Mouse (Mus musculus): ENCODE measurements around the gene Ndufs5. TPM values are rescaled to one million over a fixed set of nuclear protein-coding genes. Genes with fewer than 3 reads are reported as not detected.

Ndufs5 gene
- total and polyA plus RNA-seq, 3 experiments = 121 to 213 (median 174) TPM

- H3K4me1 ChIP-seq (ENCODE audit: control insufficient read depth in 1 of 2, insufficient read depth in 2 of 2) = no peaks in the 10 kb centered on the region
- dilution Hi-C loops (cut with MboI; ENCODE audit: extremely low pct_ligation_motif_present, extremely low pct_unique_long_range_greater_than_20kb, low sequenced_read_pairs) = no loop called here
- no peak overlapping the region for H3K4me2 ChIP-seq (ENCODE audit: insufficient read depth, low read depth, poor library complexity, severe bottlenecking)
- no peaks in the 10 kb centered on the region for H3K9me3 ChIP-seq (replicated peaks; ENCODE audit: low read length)
- no peak overlapping the region for H3K9ac ChIP-seq (ENCODE audit: insufficient read depth, low read depth)
- peaks cover 12% of the 10 kb centered on the region for H3K27me3 ChIP-seq (replicated peaks)
- H3K36me3 ChIP-seq (replicated peaks in 1 of 2; ENCODE audit: control insufficient read depth in 1 of 2, insufficient read depth in 1 of 2, low read length in 1 of 2) = no peaks in the 10 kb centered on the region
- H3K27ac ChIP-seq (ENCODE audit: insufficient read depth, low read depth) = no peak overlapping the region
- no peak for DNase-seq (ENCODE audit: extremely low read depth)
- TF ChIP-seq NELFE (IDR thresholded peaks at IDR 0.05; ENCODE audit: low read depth, low read length) (no peak), IRF4 (IDR thresholded peaks at IDR 0.05; ENCODE audit: low read depth, low read length) (no peak), CTCF (conservative IDR thresholded peaks at IDR 0.05 in 1 of 2, IDR thresholded peaks at IDR 0.05 in 1 of 2; ENCODE audit: low read depth in 2 of 2, low read length in 2 of 2) (no peak), POLR2AphosphoS2 (IDR thresholded peaks at IDR 0.05; ENCODE audit: low read depth, low read length) (no peak), USF2 (conservative IDR thresholded peaks at IDR 0.05; ENCODE audit: low read depth, low read length) (no peak), MYC (IDR thresholded peaks at IDR 0.05; ENCODE audit: low read depth, low read length) (no peak), JUND (conservative IDR thresholded peaks at IDR 0.05; ENCODE audit: low read depth, low read length) (no peak), TCF12 (IDR thresholded peaks at IDR 0.05; ENCODE audit: low read depth, low read length) (no peak), MXI1 (IDR thresholded peaks at IDR 0.05; ENCODE audit: low read depth, low read length) (no peak), SIN3A (IDR thresholded peaks at IDR 0.05; ENCODE audit: low read length) (no peak), RCOR1 (conservative IDR thresholded peaks at IDR 0.05; ENCODE audit: low read depth, low read length) (no peak), CHD2 (IDR thresholded peaks at IDR 0.05; ENCODE audit: low read length) (no peak), MAZ (IDR thresholded peaks at IDR 0.05; ENCODE audit: low read depth, low read length) (no peak), BHLHE40 (IDR thresholded peaks at IDR 0.05; ENCODE audit: low read depth, low read length) (no peak), UBTF (IDR thresholded peaks at IDR 0.05; ENCODE audit: low read depth, low read length) (no peak), POLR2A (IDR thresholded peaks at IDR 0.05; ENCODE audit: low read depth, low read length) (no peak), ZNF384 (IDR thresholded peaks at IDR 0.05; ENCODE audit: low read depth, low read length) (no peak), RAD21 (IDR thresholded peaks at IDR 0.05; ENCODE audit: low read depth, low read length) (no peak)
- H3K4me3 ChIP-seq (replicated peaks in 1 of 3; ENCODE audit: low read depth in 2 of 3, low read length in 2 of 3, poor library complexity in 1 of 3) = no peak overlapping the region
- in situ Hi-C loops (cut with MboI; ENCODE audit: low pct_ligation_motif_present, low pct_unique_long_range_greater_than_20kb, low sequenced_read_pairs) = no loop called here
- no peaks in the 10 kb centered on the region for H3K79me2 ChIP-seq (replicated peaks; ENCODE audit: control insufficient read depth, extremely low read depth, insufficient read depth, poor library complexity, severe bottlenecking)
Measured at GRCm38 (mm10) chr4:123765071-123765470, 47.1 kb upstream of the Ndufs5 start.

GRCm38 (mm10) chr4:123758306-123758705 is 40.3 kb upstream of the Ndufs5 start:
- DNase-seq (ENCODE audit: extremely low read depth) = no peak
- no peak overlapping the region for H3K4me2 ChIP-seq (ENCODE audit: insufficient read depth, low read depth, poor library complexity, severe bottlenecking)
- H3K36me3 ChIP-seq (replicated peaks in 1 of 2; ENCODE audit: control insufficient read depth in 1 of 2, insufficient read depth in 1 of 2, low read length in 1 of 2) = no peaks in the 10 kb centered on the region
- H3K27me3 ChIP-seq (replicated peaks) = no peaks in the 10 kb centered on the region
- TF ChIP-seq ZC3H11A (IDR thresholded peaks at IDR 0.05; ENCODE audit: low read depth, low read length) = no peak
- peak; percentile 66 for TF ChIP-seq RAD21 (IDR thresholded peaks at IDR 0.05; ENCODE audit: low read depth, low read length)
- no peak for TF ChIP-seq MYC (IDR thresholded peaks at IDR 0.05; ENCODE audit: low read depth, low read length)
- no peak for TF ChIP-seq PAX5 (IDR thresholded peaks at IDR 0.05; ENCODE audit: low read length)
- TF ChIP-seq CTCF (conservative IDR thresholded peaks at IDR 0.05 in 1 of 2, IDR thresholded peaks at IDR 0.05 in 1 of 2; ENCODE audit: low read depth in 2 of 2, low read length in 2 of 2) = peak in 1 of 2 experiments; percentile 72; a peak in 3 of 4 replicates
- TF ChIP-seq USF2 (conservative IDR thresholded peaks at IDR 0.05; ENCODE audit: low read depth, low read length) = no peak
- TF ChIP-seq CHD2 (IDR thresholded peaks at IDR 0.05; ENCODE audit: low read length) = no peak
- peak; percentile 73 for TF ChIP-seq SMC3 (IDR thresholded peaks at IDR 0.05; ENCODE audit: low read depth, low read length)
- TF ChIP-seq MEF2A (IDR thresholded peaks at IDR 0.05; ENCODE audit: borderline replicate concordance, low read depth, low read length) = no peak
- in situ Hi-C loops (cut with MboI; ENCODE audit: low pct_ligation_motif_present, low pct_unique_long_range_greater_than_20kb, low sequenced_read_pairs) (no loop called here), dilution Hi-C loops (cut with MboI; ENCODE audit: extremely low pct_ligation_motif_present, extremely low pct_unique_long_range_greater_than_20kb, low sequenced_read_pairs) (no loop called here)
- H3K9me3 ChIP-seq (replicated peaks; ENCODE audit: low read length) = no peaks in the 10 kb centered on the region
- H3K27ac ChIP-seq (ENCODE audit: insufficient read depth, low read depth) = no peak overlapping the region
- H3K79me2 ChIP-seq (replicated peaks; ENCODE audit: control insufficient read depth, extremely low read depth, insufficient read depth, poor library complexity, severe bottlenecking) = no peaks in the 10 kb centered on the region
- no peak overlapping the region for H3K4me3 ChIP-seq (replicated peaks in 1 of 3; ENCODE audit: low read depth in 2 of 3, low read length in 2 of 3, poor library complexity in 1 of 3)
- no peak overlapping the region for H3K9ac ChIP-seq (ENCODE audit: insufficient read depth, low read depth)
- H3K4me1 ChIP-seq (ENCODE audit: control insufficient read depth in 1 of 2, insufficient read depth in 2 of 2) = no peaks in the 10 kb centered on the region
